Mouse (Mus musculus) small intestine, adult 2 months (tissue): ENCODE measurements around the gene Vta1.

Source experiments
- CTCF ChIP-seq: fragments of 200-500 bp; IDR thresholded peaks from 2 replicates; pipeline ENCODE4 v1.5.1; 2012; ENCODE audit warnings: low read depth, mild to moderate bottlenecking, control low read depth, inconsistent platforms, low read length, moderate library complexity, mixed read lengths; ENCODE audit not compliant: insufficient replicate concordance, insufficient read length; ENCODE audit errors: extremely low read depth
- POLR2A ChIP-seq: fragments of 200-500 bp; IDR thresholded peaks from 2 replicates; pipeline ENCODE4 v1.6.1; 2012; ENCODE audit warnings: low read depth, mild to moderate bottlenecking, control low read depth, inconsistent platforms, low read length, moderate library complexity

DNA sequence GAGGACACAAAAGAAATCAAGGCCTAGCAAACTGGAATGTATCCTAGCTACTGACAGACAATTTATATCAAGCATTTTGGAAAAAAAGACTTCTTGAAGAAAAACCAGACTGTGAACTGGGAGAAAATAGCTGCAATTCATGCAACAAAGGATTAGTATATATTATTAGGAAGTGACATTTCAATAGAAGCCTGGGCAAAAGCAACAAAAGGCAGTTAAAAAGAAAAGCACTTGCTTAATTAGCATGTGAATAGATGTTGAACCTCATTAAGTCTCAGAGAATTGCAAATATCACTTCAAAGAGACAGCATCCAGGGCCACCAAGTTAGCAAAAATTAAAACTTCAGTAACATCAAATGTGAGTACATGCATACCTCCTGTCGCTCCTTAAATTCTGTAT is 2.1 kb downstream of the Vta1 start:
- no peak for TF ChIP-seq CTCF
- no peak for TF ChIP-seq POLR2A
